7 mouse cellular contexts compared by ENCODE assay signal in the genomic region with DNA sequence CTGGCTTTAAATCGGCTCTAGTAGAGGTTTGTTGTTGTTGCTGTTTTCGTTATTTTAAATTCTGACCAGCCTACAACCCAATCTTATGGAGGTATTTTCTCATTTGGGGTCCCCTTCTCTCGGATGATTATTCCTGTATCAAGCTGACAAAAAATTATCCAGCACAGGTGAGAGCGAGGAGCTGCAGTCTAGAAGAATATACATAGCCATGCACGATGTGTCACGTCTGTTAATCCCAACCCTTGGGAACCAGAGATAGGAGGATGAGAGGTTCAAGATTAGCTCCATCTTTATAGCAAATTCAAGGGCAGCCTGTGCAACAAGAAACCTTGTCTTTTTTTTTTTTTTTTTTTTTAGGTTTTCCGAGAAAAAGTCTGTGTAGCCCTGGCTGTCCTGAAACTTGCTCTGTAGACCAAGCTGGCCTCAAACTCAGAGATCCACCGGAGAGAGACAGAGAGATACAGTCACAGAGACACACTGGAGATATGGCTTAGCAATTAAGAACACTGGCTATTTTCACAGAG. TPM values are rescaled to one million over a fixed set of nuclear protein-coding genes. Genes with fewer than 3 reads are reported as not detected.
A peak's percentile ranks its signal among the peaks of the same experiment; 100 is the strongest.
DNase-seq lines count a peak whose midpoint lies in the region; ATAC-seq and TF ChIP-seq lines count a peak whose summit lies in the region.

No protein-coding gene starts in this region.

- H3K36me3 ChIP-seq in embryonic facial prominence, embryonic 14.5 days (ENCODE audit: control insufficient read depth, insufficient read depth, low read length), result peaks cover 8% of the 10 kb centered on the region; the same call in 1 of the 2 replicates
- H3K36me3 ChIP-seq in intestine, embryonic 16.5 days (ENCODE audit: control insufficient read depth, insufficient read depth, low read length), result no peaks in the 10 kb centered on the region
- H3K36me3 ChIP-seq in neural tube, embryonic 14.5 days (ENCODE audit: control insufficient read depth, insufficient read depth, low read length), result no peaks in the 10 kb centered on the region

- H3K9ac ChIP-seq in embryonic facial prominence, embryonic 14.5 days (ENCODE audit: low read depth, low read length), result peak overlapping the region; percentile 94
- H3K9ac ChIP-seq in intestine, embryonic 16.5 days (ENCODE audit: low read depth, low read length), result peak overlapping the region; percentile 93
- H3K9ac ChIP-seq in neural tube, embryonic 14.5 days (replicated peaks; ENCODE audit: low read depth, low read length), result peak overlapping the region; percentile 90; the same call in 1 of the 2 replicates

- H3K9me3 ChIP-seq in embryonic facial prominence, embryonic 14.5 days (ENCODE audit: control insufficient read depth, low read length), result 0 out of 2 replicates have a peak, but pooled peaks cover 2% of the 10 kb centered on the region
- H3K9me3 ChIP-seq in intestine, embryonic 16.5 days (ENCODE audit: control insufficient read depth, low read length), result peaks cover 6% of the 10 kb centered on the region
- H3K9me3 ChIP-seq in neural tube, embryonic 14.5 days (ENCODE audit: control insufficient read depth, low read length), result no peaks in the 10 kb centered on the region

- H3K27me3 ChIP-seq in embryonic facial prominence, embryonic 14.5 days (replicated peaks; ENCODE audit: control insufficient read depth, insufficient read depth, low read length), result no peaks in the 10 kb centered on the region
- no peaks in the 10 kb centered on the region for H3K27me3 ChIP-seq in intestine, embryonic 16.5 days (replicated peaks; ENCODE audit: control insufficient read depth, insufficient read depth, low read length)
- 0 out of 2 replicates have a peak, but pooled peaks cover 3% of the 10 kb centered on the region for H3K27me3 ChIP-seq in neural tube, embryonic 14.5 days (ENCODE audit: control insufficient read depth, insufficient read depth, low read length)

- no peak; the same call in 1 of the 2 replicates for ATAC-seq in embryonic facial prominence, embryonic 14.5 days (ENCODE audit: low read depth)
- peak; percentile 18; the same call in 1 of the 2 replicates for ATAC-seq in intestine, embryonic 16.5 days
- ATAC-seq in neural tube, embryonic 14.5 days (ENCODE audit: low read depth), result peak; percentile 42

- intact Hi-C loops in left cerebral cortex, adult 2 months (cut with DNase I), result loop anchor here (1.0 to 2.0 kb wide), 3 partner anchors 40 to 76 kb away; partner anchors contain the start of gene Nolc1
- intact Hi-C loops in left cerebral cortex, postnatal 14 days (cut with DNase I), result no loop called here

- no peak for TF ChIP-seq CTCF in left cerebral cortex, adult 2 months (IDR thresholded peaks at IDR 0.05)

- H3K4me3 ChIP-seq in left cerebral cortex, adult 2 months, result peak overlapping the region; percentile 69
- peak overlapping the region; percentile 84 for H3K4me3 ChIP-seq in embryonic facial prominence, embryonic 14.5 days (ENCODE audit: low read depth, low read length)
- H3K4me3 ChIP-seq in intestine, embryonic 16.5 days (ENCODE audit: low read length), result peak overlapping the region; percentile 82
- H3K4me3 ChIP-seq in neural tube, embryonic 14.5 days (ENCODE audit: low read depth, low read length), result peak overlapping the region; percentile 86

- peak overlapping the region; percentile 55 for H3K4me2 ChIP-seq in embryonic facial prominence, embryonic 14.5 days (ENCODE audit: low read depth, low read length)
- H3K4me2 ChIP-seq in intestine, embryonic 16.5 days (ENCODE audit: low read depth, low read length), result peak overlapping the region; percentile 54
- H3K4me2 ChIP-seq in neural tube, embryonic 14.5 days (ENCODE audit: low read depth, low read length), result peak overlapping the region; percentile 64

- H3K4me1 ChIP-seq in embryonic facial prominence, embryonic 14.5 days (ENCODE audit: control insufficient read depth, insufficient read depth, low read length), result peaks cover 7% of the 10 kb centered on the region
- H3K4me1 ChIP-seq in intestine, embryonic 16.5 days (ENCODE audit: control insufficient read depth, insufficient read depth, low read length), result peaks cover 7% of the 10 kb centered on the region
- peaks cover 3% of the 10 kb centered on the region; the same call in 1 of the 2 replicates for H3K4me1 ChIP-seq in neural tube, embryonic 14.5 days (ENCODE audit: control insufficient read depth, insufficient read depth, low read length)

- peak overlapping the region; percentile 97; the same call in 1 of the 2 replicates for H3K27ac ChIP-seq in left cerebral cortex, adult 2 months
- H3K27ac ChIP-seq in embryonic facial prominence, embryonic 14.5 days (replicated peaks; ENCODE audit: low read depth, low read length), result no peak overlapping the region; the same call in 1 of the 2 replicates
- H3K27ac ChIP-seq in intestine, embryonic 16.5 days (ENCODE audit: low read length), result no peak overlapping the region
- H3K27ac ChIP-seq in neural tube, embryonic 14.5 days (ENCODE audit: low read depth, low read length), result no peak overlapping the region

- WGBS in embryonic facial prominence, embryonic 14.5 days, result 12% methylated on average over 8 of the region's 8 CpGs
- WGBS in intestine, embryonic 16.5 days, result 10% methylated on average over 8 of the region's 8 CpGs
- 14% methylated on average over 8 of the region's 8 CpGs for WGBS in neural tube, embryonic 14.5 days

- DNase-seq in left cerebral cortex, adult 2 months (ENCODE audit: extremely low spot score in 1 of 2, low spot score in 2 of 2), result no peak
- no peak for DNase-seq in left cerebral cortex, postnatal 14 days (ENCODE audit: low spot score in 2 of 2)
- DNase-seq in embryonic facial prominence, embryonic 14.5 days (ENCODE audit: low spot score), result no peak
- no peak for DNase-seq in spleen, adult 18-20 months
- DNase-seq in cerebellum, adult 11 months, result no peak

RNA-seq across cellular contexts. Expression of gene Armh3, which starts 0.5 kb away (rescaled TPM):
- total RNA-seq in left cerebral cortex, adult 2 months (2021), result 10 to 100 TPM; 19.4 to 20.9 TPM
- total RNA-seq in left cerebral cortex, postnatal 14 days (2021), result 10 to 100 TPM; 20.8 to 21.9 TPM
- polyA plus RNA-seq in embryonic facial prominence, embryonic 14.5 days (2014; fragmentation: Nextera tagmentation; extraction: Ambion mirVana), result 13.7 and 15.2 TPM in 2 replicates
- 17.2 and 17.3 TPM in 2 replicates for polyA plus RNA-seq in intestine, embryonic 16.5 days (2015; fragmentation: Nextera tagmentation; extraction: Ambion mirVana)
- 21.7 and 22.5 TPM in 2 replicates for polyA plus RNA-seq in neural tube, embryonic 14.5 days (2014; fragmentation: Nextera tagmentation; extraction: Ambion mirVana)

RNA-seq across cellular contexts. Expression of gene Hps6, which starts 4.6 kb away (rescaled TPM):
- 1 to 10 TPM; 6.0 to 7.4 TPM for total RNA-seq in left cerebral cortex, adult 2 months (2021)
- 1 to 10 TPM; 3.8 to 4.6 TPM for total RNA-seq in left cerebral cortex, postnatal 14 days (2021)
- 4.5 and 6.4 TPM in 2 replicates for polyA plus RNA-seq in embryonic facial prominence, embryonic 14.5 days (2014; fragmentation: Nextera tagmentation; extraction: Ambion mirVana)
- 8.8 and 9.4 TPM in 2 replicates for polyA plus RNA-seq in intestine, embryonic 16.5 days (2015; fragmentation: Nextera tagmentation; extraction: Ambion mirVana)
- polyA plus RNA-seq in neural tube, embryonic 14.5 days (2014; fragmentation: Nextera tagmentation; extraction: Ambion mirVana), result 1.4 and 2.4 TPM in 2 replicates

RNA-seq across cellular contexts. Expression of gene Pprc1, which starts 45.9 kb away (rescaled TPM):
- 10 to 100 TPM; 29.0 to 31.8 TPM for total RNA-seq in left cerebral cortex, adult 2 months (2021)
- total RNA-seq in left cerebral cortex, postnatal 14 days (2021), result 10 to 100 TPM; 26.6 to 28.5 TPM
- 41.8 and 41.9 TPM in 2 replicates for polyA plus RNA-seq in embryonic facial prominence, embryonic 14.5 days (2014; fragmentation: Nextera tagmentation; extraction: Ambion mirVana)
- polyA plus RNA-seq in intestine, embryonic 16.5 days (2015; fragmentation: Nextera tagmentation; extraction: Ambion mirVana), result 23.4 and 27.5 TPM in 2 replicates
- 21.7 and 29.3 TPM in 2 replicates for polyA plus RNA-seq in neural tube, embryonic 14.5 days (2014; fragmentation: Nextera tagmentation; extraction: Ambion mirVana)

RNA-seq across cellular contexts. Expression of gene Ldb1, which starts 46.3 kb away (rescaled TPM):
- 100 to 1,000 TPM; 111 to 117 TPM for total RNA-seq in left cerebral cortex, adult 2 months (2021)
- 100 to 1,000 TPM in 1 of 2 experiments, 10 to 100 TPM in 1; 89.7 to 101 TPM for total RNA-seq in left cerebral cortex, postnatal 14 days (2021)
- 80.6 and 82.0 TPM in 2 replicates for polyA plus RNA-seq in embryonic facial prominence, embryonic 14.5 days (2014; fragmentation: Nextera tagmentation; extraction: Ambion mirVana)
- 23.3 and 26.3 TPM in 2 replicates for polyA plus RNA-seq in intestine, embryonic 16.5 days (2015; fragmentation: Nextera tagmentation; extraction: Ambion mirVana)
- 93.1 and 98.6 TPM in 2 replicates for polyA plus RNA-seq in neural tube, embryonic 14.5 days (2014; fragmentation: Nextera tagmentation; extraction: Ambion mirVana)
